Mouse (Mus musculus) midbrain, embryonic 13.5 days (tissue): ENCODE data around the gene Defb23. TPM values are rescaled to one million over a fixed set of nuclear protein-coding genes. Genes with fewer than 3 reads are reported as not detected.
A peak's percentile ranks its signal among the peaks of the same experiment; 100 is the strongest.

Source experiments
- ATAC-seq: fragments of 200-750 bp; cut with Nextera tagmentation; 2 replicates; pipeline ENCODE4 v1.8.0; 2017; ENCODE audit warnings: mild to moderate bottlenecking, moderate TSS enrichment, moderate library complexity
- H3K27ac ChIP-seq: fragments of 300-500 bp; sonication (generic); 2 replicates; pipeline ENCODE4 v1.5.1; 2015; ENCODE audit warnings: inconsistent platforms, mild to moderate bottlenecking, moderate library complexity
- H3K27me3 ChIP-seq: fragments of 300-500 bp; sonication (generic); 2 replicates; pipeline ENCODE4 v1.6.1; 2015; ENCODE audit warnings: mild to moderate bottlenecking, inconsistent platforms
- H3K36me3 ChIP-seq: fragments of 300-500 bp; sonication (generic); 2 replicates; pipeline ENCODE4 v1.6.1; 2015; ENCODE audit warnings: mild to moderate bottlenecking, inconsistent platforms
- H3K4me1 ChIP-seq: fragments of 300-500 bp; sonication (generic); replicated peaks from 2 replicates; pipeline ENCODE4 v1.6.1; 2015; ENCODE audit warnings: inconsistent platforms
- H3K4me2 ChIP-seq: fragments of 300-500 bp; sonication (generic); replicated peaks from 2 replicates; pipeline ENCODE4 v1.6.1; 2015; ENCODE audit warnings: moderate library complexity, mild to moderate bottlenecking, inconsistent platforms
- H3K4me3 ChIP-seq: fragments of 300-500 bp; sonication (generic); replicated peaks from 2 replicates; pipeline ENCODE4 v1.5.1; 2015; ENCODE audit warnings: mild to moderate bottlenecking, inconsistent platforms
- H3K9ac ChIP-seq: fragments of 300-500 bp; sonication (generic); replicated peaks from 2 replicates; pipeline ENCODE4 v1.6.1; 2015; ENCODE audit warnings: mild to moderate bottlenecking, inconsistent platforms
- H3K9me3 ChIP-seq: fragments of 300-500 bp; sonication (generic); 2 replicates; pipeline ENCODE4 v1.6.1; 2016; ENCODE audit warnings: mild to moderate bottlenecking, inconsistent platforms
- WGBS: fragments of 180-500 bp; shearing (Covaris S2); methylation state at CpG from one replicate; pipeline ENCODE4 v1.1.7; 2015; 5-methylcytosine and 5-hydroxymethylcytosine counted together
- polyA plus RNA-seq: library from polyadenylated mRNA; unstranded; fragments of >200 nt; fragmentation: Nextera tagmentation; extraction: Ambion mirVana; gene quantifications from 2 replicates; pipeline ENCODE4 v1.2.1, GENCODE M21; 2015

The Defb23 gene
- polyA plus RNA-seq, 1 experiment from 2014 or later = not detected

GRCm38 (mm10) chr2:152409781-152410180 is 54.6 kb downstream of the Defb23 start:
- H3K4me1 ChIP-seq = peaks cover 57% of the 10 kb centered on the region
- no peak overlapping the region for H3K9ac ChIP-seq
- no peaks in the 10 kb centered on the region for H3K27me3 ChIP-seq
- WGBS = 82% methylated on average over 6 of the region's 6 CpGs
- peak overlapping the region; percentile 97 for H3K27ac ChIP-seq
- H3K4me2 ChIP-seq = no peak overlapping the region
- no peak for ATAC-seq
- H3K4me3 ChIP-seq = no peak overlapping the region
- H3K9me3 ChIP-seq = no peaks in the 10 kb centered on the region
- H3K36me3 ChIP-seq = no peaks in the 10 kb centered on the region

Other genes with a start within 250 kb of the Defb23 start
- 125 and 142 TPM in 2 replicates for gene Csnk2a1, start 237.8 kb downstream of the Defb23 start, polyA plus RNA-seq
- gene Tbc1d20, start 170.8 kb downstream of the Defb23 start, polyA plus RNA-seq = 32.2 and 36.2 TPM in 2 replicates
- 99.2 and 108 TPM in 2 replicates for gene Rbck1, start 132.0 kb downstream of the Defb23 start, polyA plus RNA-seq
- 0.82 and 0.89 TPM in 2 replicates for gene Trib3, start 120.6 kb downstream of the Defb23 start, polyA plus RNA-seq
- 26.8 and 28.5 TPM in 2 replicates for gene Nrsn2, start 88.0 kb downstream of the Defb23 start, polyA plus RNA-seq
- gene Sox12, start 66.6 kb downstream of the Defb23 start, polyA plus RNA-seq = 18.2 and 18.5 TPM in 2 replicates
- 21.4 and 26.4 TPM in 2 replicates for gene Zcchc3, start 49.6 kb downstream of the Defb23 start, polyA plus RNA-seq
- 0.39 and 1.7 TPM in 2 replicates for gene 6820408C15Rik, start 49.0 kb downstream of the Defb23 start, polyA plus RNA-seq
- not detected in 2 replicates for gene Defb20, start 12.4 kb upstream of the Defb23 start, polyA plus RNA-seq
- gene Defb22, start 25.5 kb upstream of the Defb23 start, polyA plus RNA-seq = not detected in 2 replicates
- gene Defb26, start 47.1 kb upstream of the Defb23 start, polyA plus RNA-seq = not detected in 2 replicates
- gene Defb28, start 53.6 kb upstream of the Defb23 start, polyA plus RNA-seq = not detected in 2 replicates
- not detected in 2 replicates for gene Defb29, start 75.5 kb upstream of the Defb23 start, polyA plus RNA-seq
- not detected in 2 replicates for gene Gm17416, start 104.7 kb upstream of the Defb23 start, polyA plus RNA-seq
- gene Defb21, start 108.1 kb upstream of the Defb23 start, polyA plus RNA-seq = not detected in 2 replicates
- not detected in 2 replicates for gene Defb19, start 115.7 kb upstream of the Defb23 start, polyA plus RNA-seq
- gene Defb45, start 134.8 kb upstream of the Defb23 start, polyA plus RNA-seq = not detected in 2 replicates
- not detected in 2 replicates for gene Defb36, start 139.7 kb upstream of the Defb23 start, polyA plus RNA-seq
- gene Defb25, start 158.4 kb upstream of the Defb23 start, polyA plus RNA-seq = not detected in 2 replicates
- 0.15 and 0.27 TPM in 2 replicates for gene Rem1, start 162.3 kb upstream of the Defb23 start, polyA plus RNA-seq
- gene H13, start 204.8 kb upstream of the Defb23 start, polyA plus RNA-seq = 171 and 181 TPM in 2 replicates
- gene Mcts2, start 222.4 kb upstream of the Defb23 start, polyA plus RNA-seq = 42.7 and 44.1 TPM in 2 replicates